In genomic region chr1:44806368-44806767, GRCm38 (mm10) we compare ENCODE assay signal across 28 mouse cellular contexts.
"Had no signal": no experiment of that assay in that cellular context is flagged by ENCODE, and none has a peak within 500 bp of the region (broad histone marks: within the 10 kb centered on the region; RNA-seq: fewer than 3 reads in every experiment).

No protein-coding gene starts in this region.

- H3K27ac ChIP-seq: embryonic facial prominence, embryonic 10.5 days; embryonic facial prominence, embryonic 12.5 days; embryonic facial prominence, embryonic 13.5 days; embryonic facial prominence, embryonic 15.5 days; forebrain, embryonic 10.5 days; forebrain, embryonic 12.5 days; forebrain, embryonic 13.5 days; forebrain, embryonic 15.5 days; gastrocnemius, adult 2 months had no signal

- DNase-seq: cerebellum, adult 2 months; cerebellum, adult 8-10 months; cerebellum, adult 9-10 months; cerebellum, adult 9-11 months; cerebellum, postnatal 10 days; cerebellum, postnatal 14 days; cerebellum, postnatal 25 days; cerebellum, postnatal 36 days; embryo, embryonic 11 days; forebrain, postnatal 0 days; gastrocnemius, adult 2 months; gastrocnemius, postnatal 10 days; gastrocnemius, postnatal 14 days; gastrocnemius, postnatal 25 days; gastrocnemius, postnatal 36 days; heart, adult 11 months; heart, adult 18-20 months had no signal

- H3K36me3 ChIP-seq: embryonic facial prominence, embryonic 10.5 days; embryonic facial prominence, embryonic 12.5 days; embryonic facial prominence, embryonic 13.5 days; embryonic facial prominence, embryonic 15.5 days; forebrain, embryonic 10.5 days; forebrain, embryonic 12.5 days; forebrain, embryonic 15.5 days had no signal

- H3K9me3 ChIP-seq: embryonic facial prominence, embryonic 10.5 days; embryonic facial prominence, embryonic 12.5 days; embryonic facial prominence, embryonic 13.5 days; embryonic facial prominence, embryonic 15.5 days; forebrain, embryonic 10.5 days; forebrain, embryonic 12.5 days; forebrain, embryonic 13.5 days; forebrain, embryonic 15.5 days had no signal

- H3K27me3 ChIP-seq: embryonic facial prominence, embryonic 12.5 days; embryonic facial prominence, embryonic 13.5 days; embryonic facial prominence, embryonic 15.5 days; forebrain, embryonic 12.5 days; forebrain, embryonic 13.5 days; forebrain, embryonic 15.5 days had no signal

- H3K4me2 ChIP-seq: embryonic facial prominence, embryonic 12.5 days; embryonic facial prominence, embryonic 13.5 days; embryonic facial prominence, embryonic 15.5 days; forebrain, embryonic 12.5 days; forebrain, embryonic 13.5 days; forebrain, embryonic 15.5 days had no signal

- H3K9ac ChIP-seq: embryonic facial prominence, embryonic 12.5 days; embryonic facial prominence, embryonic 13.5 days; embryonic facial prominence, embryonic 15.5 days; forebrain, embryonic 12.5 days; forebrain, embryonic 13.5 days; forebrain, embryonic 15.5 days; forebrain, postnatal 0 days had no signal

- H3K4me1 ChIP-seq: embryonic facial prominence, embryonic 10.5 days; embryonic facial prominence, embryonic 12.5 days; embryonic facial prominence, embryonic 13.5 days; embryonic facial prominence, embryonic 15.5 days; forebrain, embryonic 10.5 days; forebrain, embryonic 12.5 days; forebrain, embryonic 13.5 days; forebrain, embryonic 15.5 days had no signal

- H3K4me3 ChIP-seq: embryonic facial prominence, embryonic 10.5 days; embryonic facial prominence, embryonic 12.5 days; embryonic facial prominence, embryonic 13.5 days; embryonic facial prominence, embryonic 15.5 days; erythroblast, embryonic 14.5 days; forebrain, embryonic 10.5 days; forebrain, embryonic 12.5 days; forebrain, embryonic 13.5 days; forebrain, embryonic 15.5 days; gastrocnemius, adult 2 months had no signal

- ATAC-seq: forebrain, embryonic 13.5 days; forebrain, embryonic 14.5 days; forebrain, embryonic 15.5 days; forebrain, embryonic 16.5 days; forebrain, postnatal 0 days had no signal
